Mouse (Mus musculus) cerebellum, postnatal 36 days (tissue): ENCODE data around the gene Vmn1r209.
"Not testable (repeated sequence)": the region's sequence is repeated elsewhere in the genome, so short reads cannot be mapped to it uniquely, and the experiment has no call there.

Experiments
- DNase-seq, 2 experiments: peaks; one replicate each; pipeline ENCODE4 v3.0.0; 2021 to 2022; ENCODE audit warnings: mixed read lengths in 2 of 2

The Vmn1r209 gene

DNA sequence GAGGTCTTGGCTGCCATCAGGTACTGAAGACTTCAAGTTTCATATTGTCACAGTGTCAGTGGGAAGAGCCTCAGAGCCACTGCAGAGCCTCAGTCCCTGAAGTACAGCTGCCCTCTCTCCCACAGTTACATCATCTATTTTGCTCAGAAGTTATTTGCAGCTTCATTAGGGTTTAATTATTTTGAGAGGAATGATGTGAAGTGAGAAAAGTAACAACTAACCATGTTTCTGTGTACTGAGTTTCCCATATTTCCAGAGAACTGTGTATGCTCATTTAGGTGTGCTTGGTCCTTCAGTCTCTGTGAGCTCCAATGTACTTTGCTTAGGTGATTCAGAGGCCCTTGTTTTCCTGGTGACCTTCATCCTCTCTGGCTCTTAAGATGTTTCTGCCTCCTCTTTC is at the start of gene Vmn1r209:
Vmn1r209 (minus strand) TSS at position 101 of the 400 bp plus-strand sequence.
- not testable (repeated sequence) for DNase-seq

DNA sequence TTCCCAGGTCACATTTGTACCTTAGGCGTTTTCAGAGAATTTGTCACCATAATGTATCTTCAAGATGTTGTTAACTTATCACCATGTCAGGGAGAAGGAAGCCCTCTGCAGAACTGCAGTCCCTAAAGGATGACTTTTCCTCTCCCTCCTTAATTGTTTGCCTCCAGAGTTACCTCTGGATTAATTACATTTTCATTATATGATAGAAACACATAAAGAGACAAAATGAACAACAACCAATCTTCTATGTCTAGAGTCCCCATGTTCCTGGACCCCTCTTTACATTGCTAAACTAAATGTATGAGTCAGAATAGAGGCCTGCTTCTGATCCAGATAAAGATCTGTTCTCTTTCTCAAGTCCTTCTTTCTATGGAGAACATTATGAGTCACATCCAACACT is 48.0 kb upstream of the Vmn1r209 start, which contains the start of gene Vmn1r211:
Vmn1r211 (minus strand) TSS at position 101 of the 400 bp plus-strand sequence.
- no peak for DNase-seq

DNA sequence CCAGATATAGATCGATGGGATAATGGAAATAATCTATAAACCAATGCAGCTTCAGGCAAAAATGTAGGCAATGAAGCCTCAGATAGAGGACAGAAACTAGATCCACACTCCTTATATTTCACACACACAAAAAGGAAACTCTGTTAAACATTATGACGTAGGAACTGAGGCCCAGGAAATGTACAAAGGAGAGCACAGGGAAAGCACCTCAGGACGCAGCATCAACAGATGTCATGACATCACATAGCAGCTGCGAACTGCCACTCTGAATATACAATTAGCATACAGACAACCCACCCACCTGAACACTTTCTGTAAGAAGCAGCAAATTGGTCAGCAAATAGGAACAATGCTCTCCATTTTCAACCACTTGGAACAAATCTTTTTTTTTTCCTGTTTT is 45.3 kb upstream of the Vmn1r209 start:
- DNase-seq: no peak

DNA sequence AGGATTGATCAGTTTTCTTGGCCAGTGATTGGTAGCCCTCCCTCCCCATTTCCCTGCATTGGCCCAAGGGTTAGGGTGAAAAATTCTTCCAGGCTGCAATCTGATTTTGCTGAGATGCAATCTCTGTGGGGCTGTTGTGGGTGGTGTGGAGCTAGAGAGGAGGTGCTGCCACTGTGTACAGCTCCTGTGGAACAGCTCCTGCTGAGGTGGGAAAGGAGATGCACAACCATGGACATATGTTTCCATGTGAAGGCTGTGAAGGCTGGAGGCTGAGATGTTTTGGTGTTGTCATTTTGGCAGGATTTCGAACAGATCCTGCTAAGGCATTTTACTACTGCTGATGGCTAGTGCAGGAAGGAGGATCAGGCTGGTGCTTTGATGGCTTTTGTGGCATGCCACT is 37.3 kb upstream of the Vmn1r209 start:
- DNase-seq: no peak

DNA sequence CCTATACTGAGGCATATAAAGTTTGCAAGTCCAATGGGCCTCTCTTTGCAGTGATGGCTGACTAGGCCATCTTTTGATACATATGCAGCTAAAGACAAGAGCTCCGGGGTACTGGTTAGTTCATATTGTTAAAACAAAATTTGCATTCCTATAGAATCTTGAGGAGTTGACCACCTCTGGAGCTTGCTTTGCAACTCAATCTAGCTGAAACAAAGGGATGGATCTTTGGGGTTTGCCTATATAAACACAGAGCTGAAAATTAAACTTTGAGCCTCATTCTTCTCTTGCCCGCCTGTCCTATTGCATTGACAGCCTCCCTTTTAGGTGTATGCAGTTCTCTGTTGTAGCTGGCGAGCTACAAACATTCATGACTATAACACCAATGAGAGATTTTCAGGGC is 34.8 kb upstream of the Vmn1r209 start:
- DNase-seq: not testable (repeated sequence)

DNA sequence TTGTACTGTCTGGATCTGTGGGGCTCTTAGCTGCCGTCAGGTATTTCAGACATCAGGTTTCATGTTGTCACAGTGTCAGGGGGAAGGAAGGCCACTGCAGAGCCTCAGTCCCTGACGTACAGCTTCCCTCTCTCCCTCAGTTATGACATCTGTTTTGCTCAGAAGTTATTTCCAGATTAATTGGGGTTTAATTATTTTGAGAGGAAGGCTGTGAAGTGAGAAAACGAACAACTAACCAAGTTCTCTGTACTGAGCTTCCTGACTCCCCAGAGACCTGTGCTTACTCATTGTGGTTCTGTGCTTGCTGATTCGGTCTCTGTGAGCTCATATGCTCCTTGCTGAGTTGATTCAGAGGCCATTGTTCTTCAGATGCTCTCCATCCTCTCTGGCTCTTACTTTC is 21.8 kb upstream of the Vmn1r209 start, which contains the start of gene Vmn1r210:
Vmn1r210 (minus strand) TSS at position 101 of the 400 bp plus-strand sequence.
- DNase-seq: no peak

DNA sequence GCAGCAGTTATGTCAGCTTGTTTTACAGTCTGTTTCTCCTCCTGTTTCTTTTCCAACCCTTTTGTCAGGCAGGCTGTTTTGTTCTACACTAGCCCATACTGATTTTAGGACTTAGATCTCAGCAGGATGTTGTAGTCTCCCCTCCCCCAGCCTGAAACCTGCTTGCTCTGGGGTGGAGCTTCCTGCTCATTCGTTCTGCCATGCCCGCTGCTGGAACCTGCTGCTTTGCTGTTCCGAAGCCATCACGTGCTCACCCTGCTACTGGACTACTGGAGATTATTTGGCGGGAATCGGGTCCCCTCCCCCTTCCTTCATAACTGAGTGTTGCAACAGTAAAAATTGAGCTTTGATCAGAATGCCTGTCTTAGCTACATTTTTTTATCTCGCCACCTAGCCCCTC is 19.9 kb upstream of the Vmn1r209 start:
- not testable (repeated sequence) for DNase-seq

DNA sequence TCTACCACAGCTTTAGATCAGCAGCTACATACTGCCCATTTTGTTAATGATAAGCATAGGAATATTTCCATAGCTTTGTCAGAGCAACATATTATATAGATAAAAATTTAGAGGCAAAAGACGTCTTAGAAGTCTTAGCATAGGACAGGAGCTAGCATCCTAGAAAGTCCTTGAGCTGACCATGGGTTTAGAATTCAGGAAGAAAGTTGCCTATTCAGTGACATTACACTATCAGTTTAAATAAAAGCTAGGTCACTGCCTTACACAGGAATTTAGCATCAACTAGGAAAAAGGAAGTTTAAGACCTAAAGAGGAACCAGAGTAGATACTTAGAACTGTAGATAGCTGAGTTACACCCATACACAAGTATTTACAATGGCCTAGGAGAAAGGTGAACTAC is 12.1 kb upstream of the Vmn1r209 start:
- DNase-seq: not testable (repeated sequence)

DNA sequence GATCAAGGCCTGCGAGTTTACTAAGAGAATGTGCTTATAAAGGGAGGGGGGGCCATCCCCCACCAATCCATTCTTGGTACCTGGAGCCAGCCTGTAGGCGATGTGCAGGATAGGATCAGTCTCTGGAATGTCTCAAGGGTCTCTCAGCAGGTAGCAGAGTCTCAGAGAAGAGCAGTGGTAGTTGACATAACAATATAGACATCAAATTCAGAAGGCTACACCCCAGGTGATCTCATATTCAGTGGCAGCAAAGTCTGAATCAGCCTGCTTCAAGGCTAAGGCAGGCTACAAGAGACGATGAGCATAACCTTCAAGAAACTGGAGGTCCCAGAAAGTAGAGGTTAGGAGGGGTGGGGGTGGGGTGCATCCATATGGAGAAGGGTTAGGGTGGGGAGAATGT is 21.4 kb downstream of the Vmn1r209 start:
- not testable (repeated sequence) for DNase-seq

DNA sequence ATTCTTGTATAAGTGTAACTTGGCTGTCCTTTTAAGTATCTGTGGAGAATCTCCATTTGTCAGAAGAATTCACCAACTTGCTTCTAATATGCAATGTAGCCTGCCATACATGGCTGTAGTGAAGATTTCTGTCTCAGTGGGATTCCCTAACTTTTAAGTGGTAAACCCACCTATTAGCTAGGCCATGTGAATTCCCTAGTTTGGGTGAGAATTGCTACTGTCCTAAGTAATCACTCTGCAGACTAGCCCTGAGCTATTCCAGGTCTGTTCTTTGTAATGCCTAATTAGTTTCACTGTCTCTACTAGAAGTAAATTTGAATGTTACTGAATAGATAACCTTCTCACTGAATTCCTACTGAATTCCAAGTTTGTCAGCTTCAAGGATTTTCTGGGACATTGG is 25.3 kb downstream of the Vmn1r209 start:
- DNase-seq: not testable (repeated sequence)

DNA sequence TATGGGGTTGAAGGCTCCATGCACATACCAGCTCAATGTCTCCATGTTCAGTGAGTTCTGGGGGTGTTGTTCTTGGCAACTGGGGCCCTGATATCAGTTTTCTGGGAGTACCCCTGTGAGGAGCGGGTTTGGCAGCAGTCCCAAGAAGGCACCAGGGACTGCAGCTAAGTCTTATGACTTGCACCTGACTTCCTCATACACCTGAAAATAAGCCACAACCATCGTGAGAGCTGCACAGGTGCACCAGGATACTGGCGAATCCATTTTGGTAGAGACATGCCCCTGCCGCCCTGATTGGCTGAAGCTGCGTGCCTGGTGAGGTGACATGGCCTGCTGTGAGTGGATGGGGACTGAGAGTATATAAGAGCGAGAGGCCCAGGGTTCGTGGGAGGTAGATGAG is 32.2 kb downstream of the Vmn1r209 start, which contains the start of gene Vmn1r208:
Vmn1r208 (minus strand) TSS at position 101 of the 400 bp plus-strand sequence.
- not testable (repeated sequence) for DNase-seq

DNA sequence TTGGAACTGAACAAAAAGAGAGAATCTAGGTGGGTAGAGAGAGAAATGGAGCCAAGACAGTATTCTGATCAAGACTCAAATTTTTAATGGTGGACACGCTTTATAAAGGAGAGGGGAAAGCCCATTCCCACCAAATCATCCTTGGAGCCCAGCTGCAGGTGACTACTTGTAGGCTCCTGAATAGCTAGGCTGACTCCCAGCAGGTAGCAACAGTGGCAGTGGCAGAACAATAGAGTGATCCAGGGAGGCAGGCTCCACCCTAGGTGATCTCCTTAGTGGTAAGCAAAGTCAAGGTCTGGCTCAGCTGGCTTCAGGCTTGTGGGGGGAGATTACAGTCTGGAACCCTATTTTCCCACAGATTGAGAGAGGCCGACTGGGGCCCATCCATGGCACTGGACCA is 37.9 kb downstream of the Vmn1r209 start:
- not testable (repeated sequence) for DNase-seq
